Mouse (Mus musculus) gastrocnemius, adult 8-10 months (tissue): Measurements from ENCODE around the gene Spag6. TPM values are rescaled to one million over a fixed set of nuclear protein-coding genes. Genes with fewer than 3 reads are reported as not detected.

Experiments used
- total RNA-seq, 4 experiments: library from RNA; stranded (reverse); gene quantifications; 2 replicates each; pipeline ENCODE4 v1.2.4; 2022

Gene Spag6
- total RNA-seq, 4 experiments from 2014 or later: 0.85 to 1.6 (median 1.2) TPM

Other genes starting within 250 kb of the Spag6 start
- gene Commd3, start 21.6 kb upstream of the Spag6 start, total RNA-seq: 100 to 1,000 TPM in 1 of 4 experiments, 10 to 100 TPM in 3; 93.3 to 100 (median 94.8) TPM
- 10 to 100 TPM; 60.4 to 80.9 (median 68.8) TPM for gene Bmi1, start 17.0 kb upstream of the Spag6 start, total RNA-seq